Mouse (Mus musculus) heart, embryonic 14.5 days (tissue): ENCODE measurements at regions not wholly inside any gene's neighbourhood (a gene's known extent, or its start where the extent isn't known, plus 50 kb on each side); places are given as distances from the start of the nearest gene placed in this dataset.

Experiments
- ATAC-seq: fragments of 200-750 bp; cut with Nextera tagmentation; 2 replicates; pipeline ENCODE4 v1.8.0; 2017; ENCODE audit warnings: low read depth, moderate TSS enrichment; ENCODE audit not compliant: insufficient number of reproducible peaks, insufficient read depth, low FRiP score
- H3K27ac ChIP-seq, 2 experiments: fragments of 200-500 bp in 1 of 2; fragments of 300-500 bp in 1 of 2; sonication (generic) in 1 of 2; replicated peaks in 1 of 2; 2 replicates each; pipeline ENCODE4 v1.5.1; 2012 to 2014; ENCODE audit warnings: low read depth in 2 of 2, low read length in 2 of 2, control low read depth in 1 of 2, mild to moderate bottlenecking in 1 of 2, mixed read lengths in 1 of 2; ENCODE audit not compliant: control insufficient read depth in 1 of 2, insufficient read depth in 1 of 2
- H3K27me3 ChIP-seq: fragments of 300-500 bp; sonication (generic); 2 replicates; pipeline ENCODE4 v1.6.1; 2014; ENCODE audit warnings: mild to moderate bottlenecking, low read length, control low read depth; ENCODE audit not compliant: control insufficient read depth, insufficient read depth
- H3K36me3 ChIP-seq: fragments of 300-500 bp; sonication (generic); 2 replicates; pipeline ENCODE4 v1.6.1; 2014; ENCODE audit warnings: mild to moderate bottlenecking, control low read depth, low read length, mixed read lengths; ENCODE audit not compliant: control insufficient read depth, insufficient read depth
- H3K4me1 ChIP-seq, 2 experiments: fragments of 200-500 bp in 1 of 2; fragments of 300-500 bp in 1 of 2; sonication (generic) in 1 of 2; 2 replicates each; pipeline ENCODE4 v1.6.1; 2012 to 2014; ENCODE audit warnings: low read length in 2 of 2, control low read depth in 1 of 2, mixed read lengths in 1 of 2; ENCODE audit not compliant: control insufficient read depth in 2 of 2, insufficient read depth in 2 of 2
- H3K4me2 ChIP-seq: fragments of 300-500 bp; sonication (generic); 2 replicates; pipeline ENCODE4 v1.6.1; 2014; ENCODE audit warnings: mild to moderate bottlenecking, low read length
- H3K4me3 ChIP-seq, 2 experiments: fragments of 200-500 bp in 1 of 2; fragments of 300-500 bp in 1 of 2; sonication (generic) in 1 of 2; 2 replicates each; pipeline ENCODE4 v1.5.1; 2012 to 2014; ENCODE audit warnings: low read length in 2 of 2, mild to moderate bottlenecking in 2 of 2, control low read depth in 1 of 2, low read depth in 1 of 2, moderate library complexity in 1 of 2; ENCODE audit not compliant: control insufficient read depth in 1 of 2, insufficient read depth in 1 of 2
- H3K9ac ChIP-seq: fragments of 300-500 bp; sonication (generic); 2 replicates; pipeline ENCODE4 v1.6.1; 2014; ENCODE audit warnings: mild to moderate bottlenecking, low read length
- H3K9me3 ChIP-seq: fragments of 300-500 bp; sonication (generic); 2 replicates; pipeline ENCODE4 v1.6.1; 2016; ENCODE audit warnings: low read length, control low read depth; ENCODE audit not compliant: control insufficient read depth
- WGBS: fragments of 180-500 bp; shearing (Covaris S2); extraction: QIAGEN DNeasy Blood & Tissue Kit; methylation state at CpG from one replicate; pipeline ENCODE4 v1.1.7; 2014; 5-methylcytosine and 5-hydroxymethylcytosine counted together

DNA sequence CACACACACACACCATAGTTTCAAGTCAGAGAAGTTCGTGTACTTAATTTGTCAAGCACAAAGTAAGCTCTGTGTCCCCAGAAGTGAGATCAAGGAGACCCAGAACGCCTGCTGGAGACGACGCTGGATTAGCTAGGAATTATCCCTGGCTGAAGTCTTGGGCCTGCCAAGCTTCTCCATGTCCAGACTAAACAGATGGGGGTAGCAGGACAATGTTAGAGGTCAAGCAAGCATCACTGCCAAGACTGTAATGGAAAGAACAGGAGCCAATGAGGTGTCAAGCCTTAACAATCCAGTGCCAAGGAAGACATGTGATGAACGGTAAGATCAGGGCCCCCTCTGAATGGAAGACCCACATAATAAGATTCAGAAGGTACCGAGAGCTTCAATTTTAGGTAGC is 62.2 kb upstream of the Ppm1h start:
- WGBS = 69% methylated on average over 6 of the region's 6 CpGs
- H3K4me3 ChIP-seq = no peak overlapping the region
- H3K27me3 ChIP-seq = no peaks in the 10 kb centered on the region
- no peak for ATAC-seq
- no peak overlapping the region for H3K4me2 ChIP-seq
- H3K9ac ChIP-seq = no peak overlapping the region
- no peaks in the 10 kb centered on the region for H3K36me3 ChIP-seq
- H3K4me1 ChIP-seq = peaks cover 3 to 6% of the 10 kb centered on the region in 2 experiments; a peak in 1 of 4 replicates
- H3K9me3 ChIP-seq = no peaks in the 10 kb centered on the region
- H3K27ac ChIP-seq = no peak overlapping the region

DNA sequence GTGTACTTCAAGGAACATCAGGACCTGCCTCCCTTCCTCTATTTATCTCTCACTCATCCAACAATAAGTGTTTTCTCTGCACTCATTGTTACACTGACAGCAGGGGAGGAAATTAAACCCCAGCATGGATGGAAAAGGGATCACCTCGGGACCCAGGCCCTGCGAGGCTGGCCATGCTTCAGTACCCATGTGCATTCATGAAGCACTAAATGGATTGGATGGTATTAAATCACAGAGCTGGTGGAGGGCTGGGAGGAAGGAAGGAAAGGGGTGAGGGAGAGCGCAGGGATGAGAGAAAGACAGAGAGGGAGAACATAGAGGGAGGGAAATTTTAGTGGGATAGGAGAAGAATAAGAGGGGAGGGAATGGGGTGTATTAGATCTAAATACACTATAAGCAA is 59.7 kb upstream of the Ppm1h start:
- Histone ChIP-seq H3K27ac (no peak overlapping the region), H3K4me1 (peaks cover 3 to 6% of the 10 kb centered on the region in 2 experiments; a peak in 1 of 4 replicates), H3K27me3 (no peaks in the 10 kb centered on the region), H3K9ac (no peak overlapping the region), H3K36me3 (no peaks in the 10 kb centered on the region), H3K9me3 (no peaks in the 10 kb centered on the region), H3K4me3 (no peak overlapping the region), H3K4me2 (no peak overlapping the region)
- no peak for ATAC-seq
- WGBS = 78% methylated on average over 3 of the region's 3 CpGs

- no peak overlapping the region for H3K4me3 ChIP-seq
- H3K9ac ChIP-seq = no peak overlapping the region
- 69% methylated on average over 16 of the region's 16 CpGs for WGBS
- no peaks in the 10 kb centered on the region for H3K9me3 ChIP-seq
- no peak overlapping the region for H3K27ac ChIP-seq
- 0 out of 4 replicates have a peak, but pooled peaks cover 0 to 4% of the 10 kb centered on the region in 2 experiments for H3K4me1 ChIP-seq
- no peak for ATAC-seq
- H3K4me2 ChIP-seq = no peak overlapping the region
- H3K27me3 ChIP-seq = no peaks in the 10 kb centered on the region
- no peaks in the 10 kb centered on the region for H3K36me3 ChIP-seq
Observed at GRCm38 (mm10) chr10:122619406-122620116, 59.0 kb upstream of the Ppm1h start.
